Mouse (Mus musculus) heart, embryonic 16.5 days (tissue): ENCODE measurements around the gene Usp20. TPM values are rescaled to one million over a fixed set of nuclear protein-coding genes. Genes with fewer than 3 reads are reported as not detected.

Experiments
- ATAC-seq: fragments of 200-750 bp; cut with Nextera tagmentation; replicated peaks from 2 replicates; pipeline ENCODE4 v1.8.0; 2017; ENCODE audit warnings: moderate number of reproducible peaks; ENCODE audit not compliant: insufficient read depth, low FRiP score; ENCODE audit errors: extremely low read depth
- H3K27ac ChIP-seq: fragments of 300-500 bp; sonication (generic); 2 replicates; pipeline ENCODE4 v1.5.1; 2014; ENCODE audit warnings: mild to moderate bottlenecking, low read length, control low read depth, moderate library complexity
- H3K27me3 ChIP-seq: fragments of 300-500 bp; sonication (generic); 2 replicates; pipeline ENCODE4 v1.6.1; 2014; ENCODE audit warnings: low read length, mixed read lengths; ENCODE audit not compliant: control insufficient read depth, insufficient read depth
- H3K36me3 ChIP-seq: fragments of 300-500 bp; sonication (generic); 2 replicates; pipeline ENCODE4 v1.6.1; 2014; ENCODE audit not compliant: control insufficient read depth, insufficient read depth
- H3K4me1 ChIP-seq: fragments of 300-500 bp; sonication (generic); 2 replicates; pipeline ENCODE4 v1.6.1; 2014; ENCODE audit warnings: low read length, mixed read lengths; ENCODE audit not compliant: control insufficient read depth, insufficient read depth
- H3K4me2 ChIP-seq: fragments of 300-500 bp; sonication (generic); 2 replicates; pipeline ENCODE4 v1.6.1; 2014; ENCODE audit warnings: low read depth, mild to moderate bottlenecking, control low read depth, low read length
- H3K4me3 ChIP-seq: fragments of 300-500 bp; sonication (generic); 2 replicates; pipeline ENCODE4 v1.5.1; 2014; ENCODE audit warnings: mild to moderate bottlenecking, control low read depth, low read length
- H3K9ac ChIP-seq: fragments of 300-500 bp; sonication (generic); 2 replicates; pipeline ENCODE4 v1.6.1; 2014; ENCODE audit warnings: low read length, control low read depth
- H3K9me3 ChIP-seq: fragments of 300-500 bp; sonication (generic); replicated peaks from 2 replicates; pipeline ENCODE4 v1.6.1; 2016; ENCODE audit warnings: low read length; ENCODE audit not compliant: control insufficient read depth
- WGBS: fragments of 180-500 bp; shearing (Covaris S2); extraction: QIAGEN DNeasy Blood & Tissue Kit; methylation state at CpG from one replicate; pipeline ENCODE4 v1.1.7; 2014; 5-methylcytosine and 5-hydroxymethylcytosine counted together
- polyA plus RNA-seq: library from polyadenylated mRNA; unstranded; fragments of >200 nt; fragmentation: Nextera tagmentation; extraction: Ambion mirVana; gene quantifications from 2 replicates; pipeline ENCODE4 v1.2.1, GENCODE M21; 2015

Gene Usp20
- polyA plus RNA-seq, 1 experiment from 2014 or later = 41.7 TPM

DNA sequence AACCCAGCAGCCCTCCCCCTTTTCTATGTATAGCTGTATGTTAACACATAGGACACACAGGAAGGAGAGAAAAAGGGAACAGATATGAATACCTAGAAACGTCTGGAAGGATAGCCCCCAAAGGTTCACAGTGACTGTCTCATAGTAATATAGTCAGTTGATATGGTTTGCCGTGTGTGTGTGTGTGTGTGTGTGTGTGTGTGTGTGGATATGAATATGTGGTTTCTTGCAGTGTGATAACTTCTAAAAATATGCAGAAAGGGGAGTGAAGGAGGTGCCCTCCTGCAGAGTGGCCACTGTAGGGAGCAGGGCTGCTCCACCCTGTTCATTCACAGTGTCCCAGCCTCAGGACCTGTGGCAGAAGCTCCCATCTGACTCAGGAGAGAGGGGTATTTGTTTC, 23.4 kb downstream of the Usp20 start:
- Histone ChIP-seq H3K4me3 (no peak overlapping the region), H3K27ac (peak overlapping the region; percentile 91), H3K27me3 (no peaks in the 10 kb centered on the region), H3K9ac (peak overlapping the region; percentile 14), H3K4me2 (peak overlapping the region; percentile 27; the same call in 1 of the 2 replicates), H3K9me3 (no peaks in the 10 kb centered on the region), H3K36me3 (peaks cover 24% of the 10 kb centered on the region), H3K4me1 (peaks cover 24% of the 10 kb centered on the region)
- 46% methylated on average over 2 of the region's 2 CpGs for WGBS
- ATAC-seq = no peak

DNA sequence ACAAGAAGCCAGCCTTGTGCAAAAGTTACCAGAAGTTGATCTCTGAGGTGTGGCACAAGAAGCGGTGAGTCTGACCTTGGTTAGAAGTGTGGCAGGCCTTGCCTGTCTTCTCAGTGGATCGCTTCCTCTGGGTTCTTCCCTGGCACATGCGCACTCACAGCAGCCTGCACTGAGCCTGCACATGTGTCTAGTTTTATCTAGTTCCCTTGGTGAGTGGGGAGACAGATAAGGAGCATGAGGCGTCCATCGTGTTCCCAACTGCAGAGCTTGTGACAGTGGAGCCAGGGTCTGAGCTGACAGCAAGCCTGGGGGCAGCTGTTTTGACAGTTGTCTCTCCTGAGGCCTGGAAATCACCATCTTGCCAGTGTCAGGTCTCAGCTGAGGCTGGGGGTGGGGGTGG, 24.4 kb downstream of the Usp20 start:
- Histone ChIP-seq H3K27ac (peak overlapping the region; percentile 91), H3K27me3 (no peaks in the 10 kb centered on the region), H3K36me3 (peaks cover 31% of the 10 kb centered on the region), H3K4me2 (peak overlapping the region; percentile 39), H3K4me3 (no peak overlapping the region), H3K9ac (peak overlapping the region; percentile 44), H3K4me1 (peaks cover 24% of the 10 kb centered on the region), H3K9me3 (no peaks in the 10 kb centered on the region)
- WGBS = 21% methylated on average over 5 of the region's 5 CpGs
- ATAC-seq = peak; percentile 88

DNA sequence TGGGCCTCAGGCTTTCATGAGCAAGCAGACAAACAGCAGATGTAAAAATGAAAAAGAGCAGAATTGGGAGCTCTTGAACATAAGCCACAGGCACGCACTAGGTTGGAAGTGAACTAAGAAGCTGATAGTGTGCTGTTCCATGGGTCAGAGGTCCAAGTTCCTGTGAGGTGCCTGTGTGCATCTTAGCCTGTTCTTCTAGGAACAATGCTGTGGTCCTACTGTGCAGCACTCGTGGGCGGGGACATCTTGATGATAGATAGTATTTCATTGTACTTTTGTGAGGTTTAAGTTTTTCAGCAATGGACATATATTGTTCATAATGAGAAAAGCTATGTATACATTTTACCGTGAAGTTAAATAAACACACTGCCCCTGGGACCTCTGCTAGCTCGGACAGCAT, 25.1 kb downstream of the Usp20 start:
- H3K36me3 ChIP-seq = peaks cover 29% of the 10 kb centered on the region
- no peaks in the 10 kb centered on the region for H3K9me3 ChIP-seq
- peak overlapping the region; percentile 91 for H3K27ac ChIP-seq
- H3K4me2 ChIP-seq = 0 out of 2 replicates have a peak overlapping the region, but pooled peaks have one; percentile 10
- 75% methylated on average over 5 of the region's 5 CpGs for WGBS
- H3K9ac ChIP-seq = no peak overlapping the region
- no peaks in the 10 kb centered on the region for H3K27me3 ChIP-seq
- ATAC-seq = no peak
- H3K4me1 ChIP-seq = peaks cover 24% of the 10 kb centered on the region
- H3K4me3 ChIP-seq = no peak overlapping the region

DNA sequence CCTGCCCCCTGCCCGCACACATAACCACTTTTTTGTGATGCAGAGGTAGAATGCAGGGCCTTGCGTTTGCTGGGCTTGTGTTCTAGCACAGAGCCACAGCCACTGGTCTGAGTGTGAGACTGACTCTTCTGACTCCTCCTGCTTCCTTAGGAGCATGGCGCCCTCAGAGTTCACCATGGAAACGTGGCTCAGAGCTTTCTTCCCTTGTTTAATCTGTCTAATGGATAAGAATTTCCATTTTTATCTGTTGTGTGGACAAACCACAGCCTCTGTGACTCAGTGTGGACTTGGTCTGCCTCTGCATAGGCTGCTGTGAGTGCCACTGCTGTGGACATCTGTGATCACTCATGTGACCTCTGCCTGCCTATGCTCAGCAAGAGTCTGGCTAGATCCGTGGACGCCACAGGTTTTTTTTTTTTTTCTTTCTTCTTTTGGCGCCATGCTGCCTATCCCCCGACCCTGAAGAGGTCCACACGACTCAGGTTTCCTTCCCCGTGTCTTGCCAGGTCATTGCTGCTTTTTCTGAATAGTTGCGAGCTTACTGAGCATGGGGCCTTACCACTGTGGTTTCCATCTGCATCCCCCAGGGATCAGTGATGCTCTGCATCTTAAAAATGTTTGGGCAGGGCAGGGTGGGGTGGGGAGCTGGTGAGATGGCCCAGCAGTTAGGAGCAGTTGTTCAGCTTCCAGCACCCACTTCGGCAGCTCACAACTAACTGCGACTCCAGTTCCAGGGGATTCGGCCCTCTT, 31.5 kb downstream of the Usp20 start:
- H3K36me3 ChIP-seq = peaks cover 50% of the 10 kb centered on the region
- WGBS = 70% methylated on average over 14 of the region's 14 CpGs
- H3K27me3 ChIP-seq = no peaks in the 10 kb centered on the region
- H3K9me3 ChIP-seq = no peaks in the 10 kb centered on the region
- no peak overlapping the region for H3K9ac ChIP-seq
- H3K27ac ChIP-seq = no peak overlapping the region
- no peaks in the 10 kb centered on the region for H3K4me1 ChIP-seq
- no peak for ATAC-seq
- no peak overlapping the region for H3K4me3 ChIP-seq
- H3K4me2 ChIP-seq = no peak overlapping the region

DNA sequence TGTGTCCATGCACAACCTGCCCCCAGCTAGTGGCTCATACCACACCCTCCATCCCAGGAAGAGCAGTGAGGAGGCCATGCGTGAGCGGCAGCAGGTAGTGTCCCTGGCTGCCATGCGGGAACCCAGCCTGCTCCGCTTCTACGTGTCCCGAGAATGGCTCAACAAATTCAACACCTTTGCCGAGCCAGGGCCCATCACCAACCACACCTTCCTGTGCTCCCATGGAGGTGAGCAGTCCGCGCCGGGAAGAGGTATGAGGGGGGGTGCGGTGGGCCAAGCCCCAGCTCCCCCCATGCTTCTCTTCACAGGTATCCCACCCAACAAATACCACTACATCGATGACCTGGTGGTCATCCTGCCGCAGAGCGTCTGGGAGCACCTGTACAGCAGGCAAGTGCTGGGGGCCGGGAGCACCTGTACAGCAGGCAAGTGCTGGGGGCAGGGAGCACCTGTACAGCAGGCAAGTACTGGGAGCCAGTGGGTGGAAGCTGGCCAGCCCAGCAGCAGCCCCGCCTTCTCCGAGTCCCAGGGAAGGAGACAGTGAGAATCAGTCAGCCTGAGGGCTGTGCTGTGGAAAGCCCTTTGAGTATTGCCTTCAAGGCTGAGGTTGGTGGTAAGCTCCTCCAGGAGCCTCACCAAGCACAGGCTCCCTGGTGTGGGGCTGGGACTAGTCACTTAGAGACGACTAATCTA, 35.7 kb downstream of the Usp20 start:
- H3K9me3 ChIP-seq = no peaks in the 10 kb centered on the region
- no peak overlapping the region for H3K27ac ChIP-seq
- H3K4me3 ChIP-seq = no peak overlapping the region
- no peak for ATAC-seq
- H3K4me2 ChIP-seq = no peak overlapping the region
- H3K4me1 ChIP-seq = no peaks in the 10 kb centered on the region
- H3K27me3 ChIP-seq = no peaks in the 10 kb centered on the region
- no peak overlapping the region for H3K9ac ChIP-seq
- H3K36me3 ChIP-seq = peaks cover 58% of the 10 kb centered on the region
- WGBS = 90% methylated on average over 18 of the region's 18 CpGs

DNA sequence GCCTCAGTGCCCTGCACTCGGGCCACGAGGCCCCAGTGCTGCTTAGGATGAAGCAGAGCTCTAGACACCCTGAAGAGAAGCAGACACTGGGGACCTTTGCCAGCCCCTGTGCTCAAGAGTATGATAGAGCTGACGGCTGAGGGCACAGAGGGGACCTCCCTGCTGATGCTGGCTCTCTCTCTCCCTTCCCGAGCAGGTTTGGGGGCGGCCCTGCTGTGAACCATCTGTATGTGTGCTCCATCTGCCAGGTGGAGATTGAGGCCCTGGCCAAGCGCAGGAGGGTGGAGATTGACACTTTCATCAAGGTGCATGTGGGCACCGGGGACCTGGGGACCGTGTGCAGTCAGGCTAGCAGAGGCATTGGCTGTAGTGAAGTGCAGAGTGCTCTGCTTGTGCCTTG, 36.4 kb downstream of the Usp20 start:
- 80% methylated on average over 8 of the region's 8 CpGs for WGBS
- Histone ChIP-seq H3K4me2 (no peak overlapping the region), H3K4me3 (no peak overlapping the region), H3K9ac (no peak overlapping the region), H3K4me1 (no peaks in the 10 kb centered on the region), H3K9me3 (no peaks in the 10 kb centered on the region), H3K27me3 (no peaks in the 10 kb centered on the region), H3K27ac (no peak overlapping the region), H3K36me3 (peaks cover 56% of the 10 kb centered on the region)
- no peak for ATAC-seq

DNA sequence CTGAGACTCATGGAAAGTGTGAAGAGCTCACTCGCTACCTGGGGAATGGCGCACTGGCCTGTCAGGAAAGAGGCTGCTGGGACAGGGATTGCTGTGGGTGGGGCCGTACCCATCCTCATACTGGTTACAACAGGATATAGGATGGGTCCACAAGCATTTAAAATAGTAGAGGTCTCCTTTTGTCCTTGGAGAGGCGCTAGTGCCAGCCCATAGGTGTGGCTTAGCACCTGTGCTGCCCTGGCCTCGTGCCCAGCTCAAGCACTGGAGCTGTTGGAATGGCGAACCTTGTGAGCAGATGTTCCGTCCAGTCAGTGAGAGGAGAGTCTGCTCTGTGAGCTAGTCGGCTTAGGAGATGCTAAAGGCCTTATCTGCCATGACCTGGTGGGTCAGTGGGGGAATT, 36.9 kb downstream of the Usp20 start:
- H3K27me3 ChIP-seq = no peaks in the 10 kb centered on the region
- H3K9me3 ChIP-seq = no peaks in the 10 kb centered on the region
- no peaks in the 10 kb centered on the region for H3K4me1 ChIP-seq
- H3K9ac ChIP-seq = no peak overlapping the region
- WGBS = 83% methylated on average over 8 of the region's 8 CpGs
- H3K27ac ChIP-seq = no peak overlapping the region
- H3K4me2 ChIP-seq = no peak overlapping the region
- H3K36me3 ChIP-seq = peaks cover 56% of the 10 kb centered on the region
- ATAC-seq = no peak
- no peak overlapping the region for H3K4me3 ChIP-seq

DNA sequence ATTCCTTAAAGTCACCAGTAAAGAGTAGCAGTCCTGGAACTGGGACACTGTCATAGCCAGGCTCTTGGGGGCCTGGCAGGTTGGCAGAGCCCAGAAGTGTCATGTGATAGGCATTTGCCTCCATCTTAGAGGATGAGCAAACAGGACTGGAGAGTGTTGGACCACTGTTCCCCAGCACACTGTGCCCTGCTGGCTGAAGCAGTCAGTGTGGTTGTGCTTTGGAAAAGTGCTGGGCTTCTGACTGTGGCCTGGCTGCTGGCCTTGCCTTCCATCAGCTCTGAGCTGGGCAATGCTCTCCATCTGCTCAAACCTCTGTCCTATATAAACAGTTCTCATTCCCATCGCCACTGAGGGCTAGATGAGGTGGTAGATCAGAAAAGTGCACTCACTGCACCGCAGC, 38.1 kb downstream of the Usp20 start:
- Histone ChIP-seq H3K9ac (no peak overlapping the region), H3K27me3 (no peaks in the 10 kb centered on the region), H3K36me3 (peaks cover 49% of the 10 kb centered on the region), H3K4me2 (no peak overlapping the region), H3K4me3 (no peak overlapping the region), H3K4me1 (no peaks in the 10 kb centered on the region), H3K9me3 (no peaks in the 10 kb centered on the region), H3K27ac (no peak overlapping the region)
- WGBS = 86% methylated on average over 2 of the region's 2 CpGs
- ATAC-seq = no peak

DNA sequence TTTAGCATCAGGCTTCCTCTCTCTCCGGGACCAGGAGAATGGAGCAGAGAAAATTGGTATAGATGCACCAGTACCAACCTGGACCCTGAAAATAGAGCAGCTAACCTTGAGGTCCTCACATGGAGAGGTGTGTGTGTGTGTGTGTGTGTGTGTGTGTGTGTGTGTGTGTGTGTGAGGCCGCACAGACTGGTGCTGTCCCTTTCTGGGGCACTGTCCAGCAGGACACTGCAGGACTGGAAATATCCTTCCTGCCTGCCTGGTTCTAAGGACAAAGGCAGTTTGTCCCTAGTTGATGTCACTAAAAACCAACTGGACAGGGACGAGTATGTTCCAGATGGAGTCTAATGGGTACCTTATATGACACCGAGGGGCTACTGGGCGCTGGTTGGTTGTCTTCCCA, 41.9 kb downstream of the Usp20 start:
- ATAC-seq = no peak
- no peaks in the 10 kb centered on the region for H3K9me3 ChIP-seq
- H3K4me3 ChIP-seq = no peak overlapping the region
- no peak overlapping the region for H3K27ac ChIP-seq
- H3K9ac ChIP-seq = no peak overlapping the region
- no peaks in the 10 kb centered on the region for H3K27me3 ChIP-seq
- H3K4me1 ChIP-seq = peaks cover 16% of the 10 kb centered on the region
- peaks cover 36% of the 10 kb centered on the region for H3K36me3 ChIP-seq
- no peak overlapping the region for H3K4me2 ChIP-seq
- WGBS = 72% methylated on average over 5 of the region's 5 CpGs
